Mouse (Mus musculus) limb, embryonic 11.5 days (tissue): Measurements from ENCODE around the gene Gm13279. TPM values are rescaled to one million over a fixed set of nuclear protein-coding genes. Genes with fewer than 3 reads are reported as not detected.
"Not testable (repeated sequence)": the region's sequence is repeated elsewhere in the genome, so short reads cannot be mapped to it uniquely, and the experiment has no call there.

ENCODE experiments used
- ATAC-seq: fragments of 200-750 bp; cut with Nextera tagmentation; 2 replicates; pipeline ENCODE4 v1.8.0; 2017; ENCODE audit warnings: low read depth; ENCODE audit not compliant: insufficient number of reproducible peaks, low FRiP score, low TSS enrichment
- DNase-seq: peaks from one replicate; pipeline ENCODE4 v3.0.0-alpha.2; 2015; ENCODE audit warnings: low spot score
- H3K27ac ChIP-seq: fragments of 300-500 bp; sonication (generic); replicated peaks from 2 replicates; pipeline ENCODE4 v1.5.1; 2014; ENCODE audit warnings: low read depth, mild to moderate bottlenecking, low read length
- H3K27me3 ChIP-seq: fragments of 300-500 bp; sonication (generic); 2 replicates; pipeline ENCODE4 v1.6.1; 2014; ENCODE audit warnings: mild to moderate bottlenecking, low read length, mixed read lengths; ENCODE audit not compliant: control insufficient read depth, insufficient read depth
- H3K36me3 ChIP-seq: fragments of 300-500 bp; sonication (generic); 2 replicates; pipeline ENCODE4 v1.6.1; 2014; ENCODE audit warnings: mild to moderate bottlenecking, low read length, moderate library complexity, mixed read lengths; ENCODE audit not compliant: control insufficient read depth, insufficient read depth
- H3K4me1 ChIP-seq: fragments of 300-500 bp; sonication (generic); 2 replicates; pipeline ENCODE4 v1.6.1; 2014; ENCODE audit warnings: low read length, mixed read lengths; ENCODE audit not compliant: control insufficient read depth, insufficient read depth
- H3K4me2 ChIP-seq: fragments of 300-500 bp; sonication (generic); 2 replicates; pipeline ENCODE4 v1.6.1; 2014; ENCODE audit warnings: low read depth, mild to moderate bottlenecking, moderate library complexity; ENCODE audit not compliant: severe bottlenecking
- H3K4me3 ChIP-seq: fragments of 300-500 bp; sonication (generic); 2 replicates; pipeline ENCODE4 v1.5.1; 2014; ENCODE audit warnings: low read depth, low read length
- H3K9ac ChIP-seq: fragments of 300-500 bp; sonication (generic); 2 replicates; pipeline ENCODE4 v1.6.1; 2014; ENCODE audit warnings: mild to moderate bottlenecking, low read length
- H3K9me3 ChIP-seq: fragments of 300-500 bp; sonication (generic); 2 replicates; pipeline ENCODE4 v1.6.1; 2016; ENCODE audit warnings: low read length; ENCODE audit not compliant: control insufficient read depth
- WGBS: fragments of 180-500 bp; shearing (Covaris S2); extraction: QIAGEN DNeasy Blood & Tissue Kit; methylation state at CpG from one replicate; pipeline ENCODE4 v1.1.7; 2014; 5-methylcytosine and 5-hydroxymethylcytosine counted together
- polyA plus RNA-seq: library from polyadenylated mRNA; unstranded; fragments of >200 nt; fragmentation: Nextera tagmentation; extraction: Ambion mirVana; gene quantifications from 2 replicates; pipeline ENCODE4 v1.2.1, GENCODE M21; 2014

Gene Gm13279
- polyA plus RNA-seq, 1 experiment from 2014 or later: not detected

DNA sequence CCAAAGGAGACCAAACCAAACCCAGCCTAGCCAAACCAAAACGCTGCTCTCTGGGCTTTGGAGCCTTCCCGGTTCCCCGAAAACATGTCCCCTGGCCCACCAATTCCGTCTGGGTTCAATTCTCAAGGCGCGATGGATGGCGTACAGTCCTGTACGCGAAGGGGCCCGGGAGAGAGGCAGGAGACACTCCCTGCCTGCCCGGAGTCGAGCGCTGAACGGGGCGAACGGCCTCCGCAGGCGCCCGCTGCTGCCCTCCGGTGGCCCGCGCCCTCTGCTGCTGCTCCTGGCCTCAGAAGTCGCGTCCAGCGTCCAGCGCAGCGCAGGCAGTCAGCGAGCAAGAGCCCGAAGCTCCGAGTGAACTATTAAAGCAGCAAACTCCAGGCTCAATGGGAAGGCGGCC lies 14.9 kb upstream of the Gm13279 start:
- H3K27ac ChIP-seq, H3K4me3 ChIP-seq, H3K9me3 ChIP-seq, H3K4me1 ChIP-seq, ATAC-seq, DNase-seq, H3K9ac ChIP-seq, H3K27me3 ChIP-seq, H3K36me3 ChIP-seq: not testable (repeated sequence)
- WGBS: 0% methylated on average over 7 of the region's 31 CpGs
- H3K4me2 ChIP-seq: peak overlapping the region; percentile 28; the same call in 1 of the 2 replicates

DNA sequence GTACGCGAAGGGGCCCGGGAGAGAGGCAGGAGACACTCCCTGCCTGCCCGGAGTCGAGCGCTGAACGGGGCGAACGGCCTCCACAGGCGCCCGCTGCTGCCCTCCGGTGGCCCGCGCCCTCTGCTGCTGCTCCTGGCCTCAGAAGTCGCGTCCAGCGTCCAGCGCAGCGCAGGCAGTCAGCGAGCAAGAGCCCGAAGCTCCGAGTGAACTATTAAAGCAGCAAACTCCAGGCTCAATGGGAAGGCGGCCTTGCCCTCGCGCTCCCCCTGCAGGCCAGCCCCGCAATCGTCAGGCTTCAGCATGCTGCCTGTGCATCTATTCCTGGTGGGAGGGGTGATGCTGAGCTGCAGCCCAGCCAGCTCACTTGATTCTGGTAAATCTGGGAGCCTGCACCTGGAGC lies 11.8 kb upstream of the Gm13279 start, which contains the start of gene Gm13276:
Gene Gm13276, plus strand, starts transcription at position 301 of the 400 bp plus-strand sequence.
- H3K9me3 ChIP-seq, H3K27ac ChIP-seq, DNase-seq, ATAC-seq, H3K27me3 ChIP-seq, H3K9ac ChIP-seq, H3K36me3 ChIP-seq, H3K4me1 ChIP-seq, H3K4me3 ChIP-seq, H3K4me2 ChIP-seq: not testable (repeated sequence)
- WGBS: no CpG with 5 or more reads among the region's 27 CpGs

DNA sequence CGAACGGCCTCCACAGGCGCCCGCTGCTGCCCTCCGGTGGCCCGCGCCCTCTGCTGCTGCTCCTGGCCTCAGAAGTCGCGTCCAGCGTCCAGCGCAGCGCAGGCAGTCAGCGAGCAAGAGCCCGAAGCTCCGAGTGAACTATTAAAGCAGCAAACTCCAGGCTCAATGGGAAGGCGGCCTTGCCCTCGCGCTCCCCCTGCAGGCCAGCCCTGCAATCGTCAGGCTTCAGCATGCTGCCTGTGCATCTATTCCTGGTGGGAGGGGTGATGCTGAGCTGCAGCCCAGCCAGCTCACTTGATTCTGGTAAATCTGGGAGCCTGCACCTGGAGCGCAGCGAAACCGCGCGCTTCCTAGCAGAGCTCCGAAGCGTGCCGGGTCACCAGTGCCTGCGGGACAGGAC lies 8.8 kb upstream of the Gm13279 start, which contains the start of gene Gm13277:
Gene Gm13277, plus strand, starts transcription at position 231 of the 400 bp plus-strand sequence.
- H3K4me1 ChIP-seq, H3K27me3 ChIP-seq, H3K4me2 ChIP-seq, H3K4me3 ChIP-seq, ATAC-seq, H3K9ac ChIP-seq, H3K36me3 ChIP-seq, DNase-seq, H3K9me3 ChIP-seq, H3K27ac ChIP-seq: not testable (repeated sequence)
- WGBS: no CpG with 5 or more reads among the region's 28 CpGs

DNA sequence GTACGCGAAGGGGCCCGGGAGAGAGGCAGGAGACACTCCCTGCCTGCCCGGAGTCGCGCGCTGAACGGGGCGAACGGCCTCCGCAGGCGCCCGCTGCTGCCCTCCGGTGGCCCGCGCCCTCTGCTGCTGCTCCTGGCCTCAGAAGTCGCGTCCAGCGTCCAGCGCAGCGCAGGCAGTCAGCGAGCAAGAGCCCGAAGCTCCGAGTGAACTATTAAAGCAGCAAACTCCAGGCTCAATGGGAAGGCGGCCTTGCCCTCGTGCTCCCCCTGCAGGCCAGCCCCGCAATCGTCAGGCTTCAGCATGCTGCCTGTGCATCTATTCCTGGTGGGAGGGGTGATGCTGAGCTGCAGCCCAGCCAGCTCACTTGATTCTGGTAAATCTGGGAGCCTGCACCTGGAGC lies 5.9 kb upstream of the Gm13279 start, which contains the start of gene Gm13278:
Gene Gm13278, plus strand, starts transcription at position 301 of the 400 bp plus-strand sequence.
- WGBS: no CpG with 5 or more reads among the region's 28 CpGs
- not testable (repeated sequence) for H3K27me3 ChIP-seq, DNase-seq, H3K9me3 ChIP-seq, H3K9ac ChIP-seq, H3K4me1 ChIP-seq, H3K4me3 ChIP-seq, ATAC-seq, H3K36me3 ChIP-seq, H3K27ac ChIP-seq, H3K4me2 ChIP-seq

DNA sequence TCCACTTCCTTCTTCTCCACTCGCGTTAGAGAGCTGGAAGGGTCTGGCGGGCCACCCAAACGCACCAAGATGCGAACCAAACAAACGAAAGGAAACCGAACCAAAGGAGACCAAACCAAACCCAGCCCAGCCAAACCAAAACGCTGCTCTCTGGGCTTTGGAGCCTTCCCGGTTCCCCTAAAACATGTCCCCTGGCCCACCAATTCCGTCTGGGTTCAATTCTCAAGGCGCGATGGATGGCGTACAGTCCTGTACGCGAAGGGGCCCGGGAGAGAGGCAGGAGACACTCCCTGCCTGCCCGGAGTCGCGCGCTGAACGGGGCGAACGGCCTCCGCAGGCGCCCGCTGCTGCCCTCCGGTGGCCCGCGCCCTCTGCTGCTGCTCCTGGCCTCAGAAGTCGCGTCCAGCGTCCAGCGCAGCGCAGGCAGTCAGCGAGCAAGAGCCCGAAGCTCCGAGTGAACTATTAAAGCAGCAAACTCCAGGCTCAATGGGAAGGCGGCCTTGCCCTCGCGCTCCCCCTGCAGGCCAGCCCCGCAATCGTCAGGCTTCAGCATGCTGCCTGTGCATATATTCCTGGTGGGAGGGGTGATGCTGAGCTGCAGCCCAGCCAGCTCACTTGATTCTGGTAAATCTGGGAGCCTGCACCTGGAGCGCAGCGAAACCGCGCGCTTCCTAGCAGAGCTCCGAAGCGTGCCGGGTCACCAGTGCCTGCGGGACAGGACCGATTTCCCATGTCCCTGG lies 3.1 kb upstream of the Gm13279 start, which contains the start of gene Gm13275:
Gene Gm13275, plus strand, starts transcription at position 552 of the 740 bp plus-strand sequence.
- H3K4me1 ChIP-seq, H3K36me3 ChIP-seq, H3K4me2 ChIP-seq, H3K9ac ChIP-seq, DNase-seq, ATAC-seq, H3K4me3 ChIP-seq, H3K9me3 ChIP-seq, H3K27ac ChIP-seq, H3K27me3 ChIP-seq: not testable (repeated sequence)
- 0% methylated on average over 6 of the region's 52 CpGs for WGBS

DNA sequence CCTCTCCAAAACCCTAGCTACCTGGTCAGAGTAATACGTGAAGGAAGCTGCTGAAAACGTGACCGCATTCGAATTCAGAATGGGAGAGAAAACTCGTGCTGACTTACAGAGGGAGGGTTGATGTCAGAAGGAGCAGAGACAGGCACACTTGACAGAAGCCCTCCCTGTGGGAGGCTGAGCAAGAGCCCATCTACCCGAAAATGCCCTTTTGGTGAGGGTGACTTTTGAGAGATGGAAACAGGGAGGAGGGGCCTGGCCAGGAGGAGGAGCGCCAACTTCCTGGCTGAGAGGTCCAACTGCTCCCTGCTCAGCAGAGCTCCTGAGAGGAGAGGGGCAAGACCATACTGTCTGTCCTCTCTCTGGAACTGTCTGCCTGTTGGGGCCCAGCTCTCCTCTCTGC lies 2.2 kb downstream of the Gm13279 start, which contains the start of gene Gm13285:
Gene Gm13285, plus strand, starts transcription at position 301 of the 400 bp plus-strand sequence.
- H3K27ac ChIP-seq, H3K4me1 ChIP-seq, H3K4me2 ChIP-seq, H3K9me3 ChIP-seq, H3K36me3 ChIP-seq, H3K9ac ChIP-seq, ATAC-seq, DNase-seq, H3K4me3 ChIP-seq, H3K27me3 ChIP-seq: not testable (repeated sequence)
- WGBS: 21% methylated on average over 3 of the region's 7 CpGs

DNA sequence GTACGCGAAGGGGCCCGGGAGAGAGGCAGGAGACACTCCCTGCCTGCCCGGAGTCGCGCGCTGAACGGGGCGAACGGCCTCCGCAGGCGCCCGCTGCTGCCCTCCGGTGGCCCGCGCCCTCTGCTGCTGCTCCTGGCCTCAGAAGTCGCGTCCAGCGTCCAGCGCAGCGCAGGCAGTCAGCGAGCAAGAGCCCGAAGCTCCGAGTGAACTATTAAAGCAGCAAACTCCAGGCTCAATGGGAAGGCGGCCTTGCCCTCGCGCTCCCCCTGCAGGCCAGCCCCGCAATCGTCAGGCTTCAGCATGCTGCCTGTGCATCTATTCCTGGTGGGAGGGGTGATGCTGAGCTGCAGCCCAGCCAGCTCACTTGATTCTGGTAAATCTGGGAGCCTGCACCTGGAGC lies 5.8 kb downstream of the Gm13279 start, which contains the start of gene Gm13287:
Gene Gm13287, plus strand, starts transcription at position 301 of the 400 bp plus-strand sequence.
- not testable (repeated sequence) for H3K4me2 ChIP-seq, DNase-seq, ATAC-seq, H3K27me3 ChIP-seq, H3K4me1 ChIP-seq, H3K36me3 ChIP-seq, H3K27ac ChIP-seq, H3K4me3 ChIP-seq, H3K9me3 ChIP-seq, H3K9ac ChIP-seq
- no CpG with 5 or more reads among the region's 29 CpGs for WGBS

DNA sequence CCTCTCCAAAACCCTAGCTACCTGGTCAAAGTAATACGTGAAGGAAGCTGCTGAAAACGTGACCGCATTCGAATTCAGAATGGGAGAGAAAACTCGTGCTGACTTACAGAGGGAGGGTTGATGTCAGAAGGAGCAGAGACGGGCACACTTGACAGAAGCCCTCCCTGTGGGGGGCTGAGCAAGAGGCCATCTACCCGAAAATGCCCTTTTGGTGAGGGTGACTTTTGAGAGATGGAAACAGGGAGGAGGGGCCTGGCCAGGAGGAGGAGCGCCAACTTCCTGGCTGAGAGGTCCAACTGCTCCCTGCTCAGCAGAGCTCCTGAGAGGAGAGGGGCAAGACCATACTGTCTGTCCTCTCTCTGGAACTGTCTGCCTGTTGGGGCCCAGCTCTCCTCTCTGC lies 8.0 kb downstream of the Gm13279 start, which contains the start of gene Gm13288:
Gene Gm13288, plus strand, starts transcription at position 301 of the 400 bp plus-strand sequence.
- H3K4me2 ChIP-seq, ATAC-seq, H3K4me3 ChIP-seq, H3K4me1 ChIP-seq, H3K27me3 ChIP-seq, H3K9me3 ChIP-seq, DNase-seq, H3K36me3 ChIP-seq, H3K9ac ChIP-seq, H3K27ac ChIP-seq: not testable (repeated sequence)
- no CpG with 5 or more reads among the region's 8 CpGs for WGBS
